Mouse (Mus musculus) kidney, adult 9 months (tissue): Measurements from ENCODE around the gene Jade2.

Experiments used
- DNase-seq: peaks from one replicate; pipeline ENCODE4 v3.0.0; 2022

Jade2 gene

GRCm38 (mm10) chr11:51857081-51857671 lies at the start of gene Jade2:
Gene Jade2 (minus strand): TSS chr11:51857653.
- peak; percentile 54 for DNase-seq

- no peak for DNase-seq
These were observed 46.8 kb upstream of the Jade2 start for GRCm38 (mm10) chr11:51904224-51904623.

GRCm38 (mm10) chr11:51899691-51900090 lies 42.2 kb upstream of the Jade2 start:
- no peak for DNase-seq

GRCm38 (mm10) chr11:51898326-51899080 lies 41.0 kb upstream of the Jade2 start:
- DNase-seq, result no peak

GRCm38 (mm10) chr11:51897311-51897710 lies 39.9 kb upstream of the Jade2 start:
- no peak for DNase-seq

- DNase-seq, result no peak
These were observed 38.6 kb upstream of the Jade2 start for GRCm38 (mm10) chr11:51896012-51896411.

GRCm38 (mm10) chr11:51885681-51886080 lies 28.2 kb upstream of the Jade2 start:
- DNase-seq, result no peak

GRCm38 (mm10) chr11:51884092-51884491 lies 26.6 kb upstream of the Jade2 start:
- no peak for DNase-seq

- peak; percentile 68 for DNase-seq
These were observed 26.2 kb upstream of the Jade2 start for GRCm38 (mm10) chr11:51883670-51884069.

GRCm38 (mm10) chr11:51881776-51882175 lies 24.3 kb upstream of the Jade2 start:
- no peak for DNase-seq

GRCm38 (mm10) chr11:51881041-51881730 lies 23.7 kb upstream of the Jade2 start:
- DNase-seq, result no peak

- peak; percentile 96 for DNase-seq
These were observed 19.5 kb upstream of the Jade2 start for GRCm38 (mm10) chr11:51876943-51877344.

- DNase-seq, result no peak
These were observed 18.3 kb upstream of the Jade2 start for GRCm38 (mm10) chr11:51875792-51876195.

- DNase-seq, result no peak
These were observed 17.6 kb upstream of the Jade2 start for GRCm38 (mm10) chr11:51875086-51875485.

- peak; percentile 55 for DNase-seq
These were observed 17.0 kb upstream of the Jade2 start for GRCm38 (mm10) chr11:51874266-51875036.

- DNase-seq, result no peak
These were observed 15.7 kb upstream of the Jade2 start for GRCm38 (mm10) chr11:51873141-51873540.

GRCm38 (mm10) chr11:51867261-51867660 lies 9.8 kb upstream of the Jade2 start:
- no peak for DNase-seq

- DNase-seq, result no peak
These were observed 8.6 kb upstream of the Jade2 start for GRCm38 (mm10) chr11:51866020-51866419.

GRCm38 (mm10) chr11:51860666-51861065 lies 3.2 kb upstream of the Jade2 start:
- DNase-seq, result no peak

GRCm38 (mm10) chr11:51859561-51859960 lies 2.1 kb upstream of the Jade2 start:
- peak; percentile 63 for DNase-seq

- DNase-seq, result peak; percentile 91
These were observed 1.1 kb upstream of the Jade2 start for GRCm38 (mm10) chr11:51858528-51859051.

- DNase-seq, result peak; percentile 78
These were observed 520 bp upstream of the Jade2 start for GRCm38 (mm10) chr11:51857818-51858527.
